Mouse (Mus musculus) bone marrow, adult 2 months (tissue): ENCODE measurements at regions not wholly inside any gene's neighbourhood (a gene's known extent, or its start where the extent isn't known, plus 50 kb on each side); places are given as distances from the start of the nearest gene placed in this dataset.

ENCODE experiments used
- CTCF ChIP-seq: fragments of 200-500 bp; IDR thresholded peaks from 2 replicates; pipeline ENCODE4 v1.5.1; 2011; ENCODE audit warnings: low read length, control low read depth; ENCODE audit not compliant: control insufficient read depth, insufficient read depth
- POLR2A ChIP-seq: fragments of 200-500 bp; IDR thresholded peaks from 2 replicates; pipeline ENCODE4 v1.6.1; 2011; ENCODE audit warnings: low read depth, mild to moderate bottlenecking, control low read depth, low read length, borderline replicate concordance; ENCODE audit not compliant: control insufficient read depth

DNA sequence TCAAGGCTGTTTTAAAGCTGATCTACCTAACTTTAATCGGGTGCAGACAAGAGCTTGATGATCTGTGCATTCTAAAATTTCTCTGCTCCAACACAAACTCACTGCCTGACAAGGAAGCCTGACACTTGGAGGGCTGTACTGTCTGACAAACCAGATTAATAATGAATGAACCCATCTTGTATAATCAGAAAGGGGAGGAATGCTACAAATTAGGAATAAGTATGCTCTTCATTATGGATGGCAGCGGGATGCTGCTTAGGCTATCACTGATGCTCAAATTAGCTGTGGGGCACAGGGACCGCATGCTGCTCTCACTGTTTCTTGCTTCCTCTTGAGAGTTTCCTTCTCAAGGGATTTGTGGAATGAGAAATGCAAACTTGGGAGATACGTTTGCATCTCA is 213.8 kb upstream of the Veph1 start:
- no peak for TF ChIP-seq POLR2A
- no peak for TF ChIP-seq CTCF
